Mouse (Mus musculus): Measurements from ENCODE around the gene Cox20. TPM values are rescaled to one million over a fixed set of nuclear protein-coding genes. Genes with fewer than 3 reads are reported as not detected.
A peak's percentile ranks its signal among the peaks of the same experiment; 100 is the strongest.
"Not testable (repeated sequence)": the region's sequence is repeated elsewhere in the genome, so short reads cannot be mapped to it uniquely, and the experiment has no call there.

Cox20 gene
- total RNA-seq (2021), result 10 to 100 TPM; 31.1 to 33.9 TPM

GRCm38 (mm10) chr1:178318389-178319184 is at the start of gene Cox20:
Cox20 (plus strand) TSS chr1:178319130.
- intact Hi-C loops (cut with DNase I), result loop anchor here (1.0 to 10.0 kb wide), 5 partner anchors 18 to 134 kb away; partner anchors contain the start of genes Desi2 and Efcab2

GRCm38 (mm10) chr1:178270635-178271034 is 48.3 kb upstream of the Cox20 start:
- no peak for DNase-seq (ENCODE audit: low spot score in 2 of 2)
- intact Hi-C loops (cut with DNase I), result no loop called here

More at GRCm38 (mm10) chr1:178318389-178319184, at the start of gene Cox20:
- DNase-seq (ENCODE audit: low spot score in 2 of 2), result peak; percentile 95 to 96

- no peak for DNase-seq (ENCODE audit: low spot score in 2 of 2)
- intact Hi-C loops (cut with DNase I), result no loop called here
Observed at GRCm38 (mm10) chr1:178275174-178275730, 43.7 kb upstream of the Cox20 start.

- intact Hi-C loops (cut with DNase I), result no loop called here
- DNase-seq (ENCODE audit: low spot score in 2 of 2), result no peak
Observed at GRCm38 (mm10) chr1:178275738-178276053, 43.2 kb upstream of the Cox20 start.

- intact Hi-C loops (cut with DNase I), result no loop called here
- peak; percentile 76 to 88 for DNase-seq (ENCODE audit: low spot score in 2 of 2)
Observed at GRCm38 (mm10) chr1:178276054-178276911, 42.6 kb upstream of the Cox20 start.

GRCm38 (mm10) chr1:178283314-178283713 is 35.6 kb upstream of the Cox20 start:
- intact Hi-C loops (cut with DNase I), result not testable (repeated sequence)

GRCm38 (mm10) chr1:178283946-178284720 is 34.8 kb upstream of the Cox20 start:
- DNase-seq (ENCODE audit: low spot score in 2 of 2), result no peak
- intact Hi-C loops (cut with DNase I), result no loop called here

More at GRCm38 (mm10) chr1:178283314-178283713, 35.6 kb upstream of the Cox20 start:
- not testable (repeated sequence) for DNase-seq (ENCODE audit: low spot score in 2 of 2)

- no peak for DNase-seq (ENCODE audit: low spot score in 2 of 2)
- intact Hi-C loops (cut with DNase I), result no loop called here
Observed at GRCm38 (mm10) chr1:178287601-178288176, 31.2 kb upstream of the Cox20 start.

- intact Hi-C loops (cut with DNase I), result no loop called here
- no peak for DNase-seq (ENCODE audit: low spot score in 2 of 2)
Observed at GRCm38 (mm10) chr1:178291716-178292115, 27.2 kb upstream of the Cox20 start.

- DNase-seq (ENCODE audit: low spot score in 2 of 2), result no peak
- intact Hi-C loops (cut with DNase I), result no loop called here
Observed at GRCm38 (mm10) chr1:178294051-178294450, 24.9 kb upstream of the Cox20 start.

GRCm38 (mm10) chr1:178301261-178301660 is 17.7 kb upstream of the Cox20 start:
- intact Hi-C loops (cut with DNase I), result loop anchor here (10.0 kb wide), 1 partner anchor 356 kb away; no protein-coding TSS in a partner anchor
- DNase-seq (ENCODE audit: low spot score in 2 of 2), result not testable (repeated sequence)

GRCm38 (mm10) chr1:178303425-178303824 is 15.5 kb upstream of the Cox20 start:
- DNase-seq (ENCODE audit: low spot score in 2 of 2), result peak; percentile 46 to 74
- intact Hi-C loops (cut with DNase I), result loop anchor here (2.0 to 10.0 kb wide), 2 partner anchors 161 to 359 kb away; no protein-coding TSS in a partner anchor

- DNase-seq (ENCODE audit: low spot score in 2 of 2), result no peak
- intact Hi-C loops (cut with DNase I), result loop anchor here (2.0 to 10.0 kb wide), 2 partner anchors 153 to 365 kb away; no protein-coding TSS in a partner anchor
Observed at GRCm38 (mm10) chr1:178309487-178309886, 9.4 kb upstream of the Cox20 start.

- intact Hi-C loops (cut with DNase I), result loop anchor here (10.0 kb wide), 1 partner anchor 125 kb away; the partner anchor contains the start of gene Desi2
- DNase-seq (ENCODE audit: low spot score in 2 of 2), result no peak
Observed at GRCm38 (mm10) chr1:178310128-178310527, 8.8 kb upstream of the Cox20 start.

GRCm38 (mm10) chr1:178313039-178313597 is 5.8 kb upstream of the Cox20 start:
- intact Hi-C loops (cut with DNase I), result loop anchor here (10.0 kb wide), 1 partner anchor 128 kb away; the partner anchor contains the start of gene Desi2
- DNase-seq (ENCODE audit: low spot score in 2 of 2), result no peak

- no peak for DNase-seq (ENCODE audit: low spot score in 2 of 2)
- intact Hi-C loops (cut with DNase I), result loop anchor here (10.0 kb wide), 1 partner anchor 129 kb away; the partner anchor contains the start of gene Desi2
Observed at GRCm38 (mm10) chr1:178314236-178314635, 4.7 kb upstream of the Cox20 start.

- no peak for DNase-seq (ENCODE audit: low spot score in 2 of 2)
- intact Hi-C loops (cut with DNase I), result loop anchor here (1.0 to 10.0 kb wide), 4 partner anchors 19 to 133 kb away; partner anchors contain the start of gene Desi2
Observed at GRCm38 (mm10) chr1:178317275-178318001, 1.5 kb upstream of the Cox20 start.

Data from left cerebral cortex, postnatal 36 days (tissue).